Mouse (Mus musculus): ENCODE measurements around the gene Gm21962. TPM values are rescaled to one million over a fixed set of nuclear protein-coding genes. Genes with fewer than 3 reads are reported as not detected.
A peak's percentile ranks its signal among the peaks of the same experiment; 100 is the strongest.

The Gm21962 gene
- polyA plus RNA-seq, 1 experiment from 2014 or later, result not detected

DNA sequence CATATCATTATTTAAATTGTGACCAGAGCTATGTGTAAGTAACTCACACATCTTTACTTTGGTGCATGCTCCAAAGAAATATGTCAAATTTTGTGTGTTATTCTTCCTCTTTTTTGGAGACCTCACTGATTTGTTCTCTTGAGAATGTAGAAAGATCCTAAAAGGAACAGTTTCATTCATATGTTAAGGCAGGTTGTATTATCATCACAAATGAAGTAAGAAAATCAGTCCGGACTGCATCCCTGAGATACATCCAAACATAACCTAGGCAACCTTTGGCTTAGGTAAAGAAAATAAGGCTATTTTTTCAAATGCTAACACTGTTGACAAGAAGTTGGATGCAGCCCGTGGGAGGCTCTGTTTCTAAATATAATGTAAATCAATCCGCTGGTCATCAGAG lies 28.8 kb upstream of the Gm21962 start:
- ATAC-seq, result no peak
- Histone ChIP-seq H3K9me3 (ENCODE audit: control insufficient read depth, low read length) (no peaks in the 10 kb centered on the region), H3K27ac (ENCODE audit: low read length) (no peak overlapping the region), H3K4me1 (ENCODE audit: control insufficient read depth, insufficient read depth, low read length) (no peaks in the 10 kb centered on the region), H3K27me3 (replicated peaks; ENCODE audit: control insufficient read depth, insufficient read depth, low read length) (no peaks in the 10 kb centered on the region), H3K4me2 (ENCODE audit: low read depth, low read length) (no peak overlapping the region), H3K36me3 (ENCODE audit: control insufficient read depth, insufficient read depth, low read length) (no peaks in the 10 kb centered on the region), H3K9ac (ENCODE audit: low read depth, low read length) (no peak overlapping the region), H3K4me3 (ENCODE audit: low read length) (no peak overlapping the region)
- WGBS, result 66% methylated on average over 3 of the region's 3 CpGs

- no peaks in the 10 kb centered on the region for H3K27me3 ChIP-seq (replicated peaks; ENCODE audit: control insufficient read depth, insufficient read depth, low read length)
- no peaks in the 10 kb centered on the region for H3K36me3 ChIP-seq (ENCODE audit: control insufficient read depth, insufficient read depth, low read length)
- ATAC-seq, result no peak
- no peaks in the 10 kb centered on the region for H3K4me1 ChIP-seq (ENCODE audit: control insufficient read depth, insufficient read depth, low read length)
- H3K4me3 ChIP-seq (ENCODE audit: low read length), result no peak overlapping the region
- H3K27ac ChIP-seq (ENCODE audit: low read length), result no peak overlapping the region
- no peaks in the 10 kb centered on the region for H3K9me3 ChIP-seq (ENCODE audit: control insufficient read depth, low read length)
- H3K9ac ChIP-seq (ENCODE audit: low read depth, low read length), result no peak overlapping the region
- WGBS, result 85% methylated on average over 3 of the region's 3 CpGs
- H3K4me2 ChIP-seq (ENCODE audit: low read depth, low read length), result no peak overlapping the region
Measured at GRCm38 (mm10) chr3:137644081-137644480, 27.2 kb upstream of the Gm21962 start.

DNA sequence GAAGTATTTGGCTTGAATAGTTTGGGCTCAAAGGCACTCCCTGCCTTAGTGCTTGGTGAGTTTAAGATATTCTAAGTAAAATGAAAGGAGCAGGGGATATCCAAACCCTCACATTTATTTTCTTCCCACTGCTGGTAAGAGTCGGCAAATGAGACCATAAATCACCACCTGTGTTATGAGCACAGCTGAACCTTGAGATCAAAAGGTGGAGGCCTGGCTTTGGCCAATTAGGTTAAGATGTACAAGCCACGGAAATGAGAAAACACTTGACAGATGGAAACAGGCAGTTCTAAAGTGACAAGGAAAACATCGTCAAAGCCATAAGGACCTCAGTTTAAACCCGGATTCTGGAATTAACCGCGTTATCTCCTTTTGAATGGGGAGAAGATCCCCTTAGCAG lies 26.4 kb upstream of the Gm21962 start:
- Histone ChIP-seq H3K4me1 (ENCODE audit: control insufficient read depth, insufficient read depth, low read length) (no peaks in the 10 kb centered on the region), H3K27ac (ENCODE audit: low read length) (no peak overlapping the region), H3K4me3 (ENCODE audit: low read length) (no peak overlapping the region), H3K27me3 (replicated peaks; ENCODE audit: control insufficient read depth, insufficient read depth, low read length) (no peaks in the 10 kb centered on the region), H3K9ac (ENCODE audit: low read depth, low read length) (no peak overlapping the region), H3K36me3 (ENCODE audit: control insufficient read depth, insufficient read depth, low read length) (no peaks in the 10 kb centered on the region), H3K9me3 (ENCODE audit: control insufficient read depth, low read length) (no peaks in the 10 kb centered on the region), H3K4me2 (ENCODE audit: low read depth, low read length) (no peak overlapping the region)
- ATAC-seq, result no peak
- 67% methylated on average over 6 of the region's 6 CpGs for WGBS

- H3K27me3 ChIP-seq (replicated peaks; ENCODE audit: control insufficient read depth, insufficient read depth, low read length), result no peaks in the 10 kb centered on the region
- H3K4me2 ChIP-seq (ENCODE audit: low read depth, low read length), result no peak overlapping the region
- 73% methylated on average over 12 of the region's 12 CpGs for WGBS
- no peak for ATAC-seq
- no peaks in the 10 kb centered on the region for H3K9me3 ChIP-seq (ENCODE audit: control insufficient read depth, low read length)
- H3K9ac ChIP-seq (ENCODE audit: low read depth, low read length), result no peak overlapping the region
- no peaks in the 10 kb centered on the region for H3K36me3 ChIP-seq (ENCODE audit: control insufficient read depth, insufficient read depth, low read length)
- H3K27ac ChIP-seq (ENCODE audit: low read length), result no peak overlapping the region
- H3K4me3 ChIP-seq (ENCODE audit: low read length), result no peak overlapping the region
- no peaks in the 10 kb centered on the region for H3K4me1 ChIP-seq (ENCODE audit: control insufficient read depth, insufficient read depth, low read length)
Measured at GRCm38 (mm10) chr3:137647427-137648100, 23.8 kb upstream of the Gm21962 start.

DNA sequence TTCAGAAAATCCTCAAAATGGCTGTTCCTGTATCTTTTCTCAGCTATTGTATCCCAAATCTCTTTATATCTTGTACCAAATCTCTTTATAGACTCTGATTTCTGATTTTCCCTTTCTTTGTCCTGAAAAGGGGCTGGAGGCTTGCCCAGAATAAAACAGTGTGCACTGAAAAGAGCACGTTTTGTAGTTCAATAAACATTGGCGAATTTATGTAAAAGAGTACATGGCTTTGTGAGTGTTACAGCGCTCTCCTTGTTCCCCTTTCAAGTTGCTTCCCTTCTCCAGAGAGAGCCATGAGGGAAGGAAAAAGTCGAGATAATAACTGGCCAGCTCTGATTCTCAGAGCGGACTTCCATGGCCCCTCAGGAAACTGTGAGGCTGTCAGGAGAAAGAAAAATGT lies 22.2 kb upstream of the Gm21962 start:
- no peak overlapping the region for H3K9ac ChIP-seq (ENCODE audit: low read depth, low read length)
- WGBS, result 57% methylated on average over 5 of the region's 5 CpGs
- no peak overlapping the region for H3K4me2 ChIP-seq (ENCODE audit: low read depth, low read length)
- H3K9me3 ChIP-seq (ENCODE audit: control insufficient read depth, low read length), result no peaks in the 10 kb centered on the region
- H3K4me1 ChIP-seq (ENCODE audit: control insufficient read depth, insufficient read depth, low read length), result no peaks in the 10 kb centered on the region
- H3K36me3 ChIP-seq (ENCODE audit: control insufficient read depth, insufficient read depth, low read length), result no peaks in the 10 kb centered on the region
- no peak overlapping the region for H3K4me3 ChIP-seq (ENCODE audit: low read length)
- H3K27me3 ChIP-seq (replicated peaks; ENCODE audit: control insufficient read depth, insufficient read depth, low read length), result no peaks in the 10 kb centered on the region
- no peak overlapping the region for H3K27ac ChIP-seq (ENCODE audit: low read length)
- ATAC-seq, result no peak

DNA sequence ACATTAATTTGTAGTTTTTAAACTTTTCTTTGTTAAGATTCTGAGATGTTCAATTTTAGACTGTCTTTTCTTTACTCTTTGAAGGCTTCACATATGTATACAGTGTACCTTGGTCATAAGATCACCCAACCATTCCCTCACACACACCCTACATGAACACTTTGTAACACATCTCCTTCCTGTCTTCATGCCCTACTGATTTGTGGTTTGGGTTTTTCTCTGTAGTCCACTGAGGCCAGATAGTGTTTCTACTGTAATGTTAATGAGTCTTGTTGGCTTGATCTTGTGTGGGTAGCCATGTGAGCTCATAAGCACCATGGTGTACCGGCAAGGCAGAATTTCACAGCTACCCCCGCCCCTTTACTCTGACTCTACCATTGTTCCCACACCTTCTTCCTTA lies 18.5 kb upstream of the Gm21962 start:
- Histone ChIP-seq H3K4me1 (ENCODE audit: control insufficient read depth, insufficient read depth, low read length) (no peaks in the 10 kb centered on the region), H3K36me3 (ENCODE audit: control insufficient read depth, insufficient read depth, low read length) (no peaks in the 10 kb centered on the region), H3K4me3 (ENCODE audit: low read length) (no peak overlapping the region), H3K27ac (ENCODE audit: low read length) (no peak overlapping the region), H3K9me3 (ENCODE audit: control insufficient read depth, low read length) (no peaks in the 10 kb centered on the region), H3K27me3 (replicated peaks; ENCODE audit: control insufficient read depth, insufficient read depth, low read length) (no peaks in the 10 kb centered on the region), H3K9ac (ENCODE audit: low read depth, low read length) (no peak overlapping the region), H3K4me2 (ENCODE audit: low read depth, low read length) (no peak overlapping the region)
- 91% methylated on average over 2 of the region's 2 CpGs for WGBS
- ATAC-seq, result no peak

DNA sequence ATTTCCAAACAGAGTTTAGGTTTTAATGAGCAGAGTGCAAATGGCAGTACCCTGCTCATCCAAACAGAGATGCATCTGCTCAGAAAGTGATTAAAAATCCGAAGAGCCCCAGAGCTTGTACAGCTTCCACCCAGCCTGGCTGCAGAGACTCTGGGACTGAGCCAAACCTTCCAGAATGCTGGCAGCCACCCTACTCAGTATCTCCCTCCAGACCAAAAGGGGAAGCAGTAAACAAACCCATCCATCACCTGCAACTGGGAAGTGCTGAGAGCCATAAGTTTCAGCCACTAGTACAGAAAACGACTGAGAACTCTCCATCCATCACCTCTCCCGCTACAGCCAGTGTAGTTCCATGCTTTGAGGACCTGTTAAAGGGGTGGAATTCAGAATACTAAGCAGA lies 9.6 kb downstream of the Gm21962 start:
- no peak overlapping the region for H3K4me3 ChIP-seq (ENCODE audit: low read length)
- H3K9ac ChIP-seq (ENCODE audit: low read depth, low read length), result no peak overlapping the region
- ATAC-seq, result peak; percentile 91
- no peak overlapping the region for H3K4me2 ChIP-seq (ENCODE audit: low read depth, low read length)
- peaks cover 3% of the 10 kb centered on the region; the same call in 1 of the 2 replicates for H3K4me1 ChIP-seq (ENCODE audit: control insufficient read depth, insufficient read depth, low read length)
- no peaks in the 10 kb centered on the region for H3K36me3 ChIP-seq (ENCODE audit: control insufficient read depth, insufficient read depth, low read length)
- H3K9me3 ChIP-seq (ENCODE audit: control insufficient read depth, low read length), result no peaks in the 10 kb centered on the region
- 9% methylated on average over 3 of the region's 3 CpGs for WGBS
- no peak overlapping the region for H3K27ac ChIP-seq (ENCODE audit: low read length)
- H3K27me3 ChIP-seq (replicated peaks; ENCODE audit: control insufficient read depth, insufficient read depth, low read length), result no peaks in the 10 kb centered on the region

DNA sequence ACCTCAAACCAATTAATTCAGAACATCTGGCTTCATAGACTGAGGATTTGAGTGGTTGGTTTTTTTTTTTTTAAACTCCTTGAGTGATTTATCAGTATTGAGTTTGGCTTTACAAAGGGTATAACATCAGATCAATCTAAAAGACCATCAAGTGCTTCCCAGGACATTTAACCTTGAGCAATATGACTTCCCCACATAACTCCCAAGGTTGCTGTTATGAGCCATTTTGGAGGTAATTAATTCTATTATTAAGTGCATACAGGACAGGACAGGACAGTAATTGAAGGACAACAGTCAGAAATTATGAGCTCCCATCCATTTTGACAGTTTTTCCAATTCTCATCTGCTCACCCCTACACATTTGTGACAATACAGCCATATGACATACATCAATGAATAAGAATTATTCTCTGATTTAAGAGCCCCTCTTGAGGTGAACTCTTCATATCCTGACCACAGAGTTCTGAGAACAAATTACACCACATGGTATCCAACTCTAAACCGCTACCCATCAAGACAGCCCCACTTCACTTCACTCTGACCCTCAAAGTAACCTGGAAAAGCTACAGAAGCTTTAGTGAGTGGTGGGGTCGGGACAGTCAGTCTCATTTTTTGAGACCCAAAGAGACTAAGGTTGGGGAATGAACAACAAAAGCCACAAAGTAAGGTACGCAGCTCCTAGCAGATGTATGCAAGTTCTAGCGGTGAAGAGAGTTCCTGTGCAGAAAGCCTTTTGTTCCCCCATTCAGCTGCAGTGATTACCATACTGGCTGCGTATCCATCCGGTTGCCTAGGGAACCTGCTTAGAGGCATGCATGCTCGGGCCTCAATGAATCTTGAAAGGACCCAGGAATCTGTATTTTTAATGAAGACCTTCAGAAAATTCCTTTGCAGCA lies 11.8 kb downstream of the Gm21962 start:
- ATAC-seq, result no peak
- no peak overlapping the region for H3K4me3 ChIP-seq (ENCODE audit: low read length)
- H3K27ac ChIP-seq (ENCODE audit: low read length), result no peak overlapping the region
- H3K4me2 ChIP-seq (ENCODE audit: low read depth, low read length), result no peak overlapping the region
- H3K27me3 ChIP-seq (replicated peaks; ENCODE audit: control insufficient read depth, insufficient read depth, low read length), result no peaks in the 10 kb centered on the region
- no peaks in the 10 kb centered on the region for H3K9me3 ChIP-seq (ENCODE audit: control insufficient read depth, low read length)
- 37% methylated on average over 7 of the region's 7 CpGs for WGBS
- no peaks in the 10 kb centered on the region for H3K36me3 ChIP-seq (ENCODE audit: control insufficient read depth, insufficient read depth, low read length)
- H3K4me1 ChIP-seq (ENCODE audit: control insufficient read depth, insufficient read depth, low read length), result peaks cover 3% of the 10 kb centered on the region; the same call in 1 of the 2 replicates
- no peak overlapping the region for H3K9ac ChIP-seq (ENCODE audit: low read depth, low read length)

GRCm38 (mm10) chr3:137683807-137684403 lies 12.6 kb downstream of the Gm21962 start:
- WGBS, result 42% methylated on average over 6 of the region's 6 CpGs
- H3K27me3 ChIP-seq (replicated peaks; ENCODE audit: control insufficient read depth, insufficient read depth, low read length), result no peaks in the 10 kb centered on the region
- H3K9ac ChIP-seq (ENCODE audit: low read depth, low read length), result no peak overlapping the region
- no peaks in the 10 kb centered on the region for H3K36me3 ChIP-seq (ENCODE audit: control insufficient read depth, insufficient read depth, low read length)
- no peak overlapping the region for H3K4me3 ChIP-seq (ENCODE audit: low read length)
- H3K4me1 ChIP-seq (ENCODE audit: control insufficient read depth, insufficient read depth, low read length), result peaks cover 3% of the 10 kb centered on the region; the same call in 1 of the 2 replicates
- no peaks in the 10 kb centered on the region for H3K9me3 ChIP-seq (ENCODE audit: control insufficient read depth, low read length)
- H3K27ac ChIP-seq (ENCODE audit: low read length), result no peak overlapping the region
- no peak for ATAC-seq
- H3K4me2 ChIP-seq (ENCODE audit: low read depth, low read length), result no peak overlapping the region

Data from intestine, embryonic 16.5 days (tissue).